Mouse (Mus musculus) ovary, adult 18-20 months (tissue): ENCODE measurements around the gene Tigar.

Experiments
- DNase-seq: peaks from one replicate; pipeline ENCODE4 v3.0.0; 2022; ENCODE audit warnings: low spot score, mixed read lengths

Tigar gene

DNA sequence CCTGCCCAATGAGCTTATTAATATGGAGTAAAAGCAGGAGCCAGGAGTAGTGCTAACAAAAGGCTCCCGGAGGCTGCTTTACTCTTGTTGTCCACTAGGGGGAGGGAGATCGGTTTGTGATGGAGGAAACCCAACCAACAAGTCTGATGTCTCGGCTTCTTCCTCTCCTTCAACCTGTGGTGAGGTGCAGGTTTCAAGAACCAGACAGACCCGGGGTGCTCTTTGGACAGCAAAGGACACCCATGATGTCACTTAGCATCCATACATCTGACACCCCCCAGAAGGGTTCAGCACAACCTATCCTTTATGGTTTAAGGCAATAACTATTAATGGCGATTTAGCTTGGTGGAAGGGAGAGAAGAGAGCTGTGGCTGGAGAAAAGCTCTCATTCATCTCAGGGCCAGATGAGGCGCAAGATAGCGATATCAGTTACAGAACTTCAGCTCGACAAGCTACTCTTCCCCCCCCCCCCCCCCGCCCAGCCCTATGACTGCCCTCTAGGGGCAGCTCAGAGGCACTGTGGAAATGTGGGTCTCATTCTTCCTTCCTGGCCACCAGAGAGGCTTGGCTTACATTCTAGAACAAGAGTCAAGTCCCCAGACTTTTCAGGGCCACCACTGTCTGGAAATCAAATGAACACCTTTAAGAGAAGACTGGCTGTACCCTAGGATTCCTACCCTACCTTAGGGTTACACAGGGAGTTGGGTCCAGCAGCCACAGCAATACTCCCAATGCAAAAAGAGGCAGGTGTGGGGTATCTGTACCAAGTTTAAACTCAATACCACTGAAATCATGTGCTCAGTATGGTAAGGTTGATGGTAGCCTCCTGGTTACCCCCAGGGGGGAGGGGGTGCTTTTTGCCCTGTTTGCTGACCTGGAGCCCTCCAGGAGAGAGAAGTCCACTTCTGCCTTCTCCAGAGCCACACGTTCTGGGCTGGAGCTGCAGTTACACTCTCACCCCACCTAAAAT, 33.1 kb upstream of the Tigar start:
- no peak for DNase-seq

DNA sequence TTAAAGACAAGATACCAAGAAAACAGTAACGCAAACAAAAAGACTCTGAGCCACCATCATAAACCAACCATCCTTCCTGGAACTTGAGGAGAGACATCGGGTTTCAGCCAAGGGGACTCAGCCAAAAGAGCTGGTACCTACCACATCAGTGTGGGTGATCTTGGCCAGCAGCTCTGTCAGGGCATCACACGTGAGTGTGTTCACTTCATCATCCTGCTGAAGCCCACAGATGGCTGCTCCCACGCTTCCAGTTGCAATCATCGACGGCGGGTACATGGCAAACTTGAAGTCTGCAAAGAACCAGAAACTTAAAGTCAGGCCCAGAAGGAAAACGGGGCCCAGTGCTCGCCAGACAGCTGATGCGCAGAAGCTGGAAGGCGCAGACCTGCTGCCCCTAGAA, 29.6 kb upstream of the Tigar start:
- no peak for DNase-seq

- no peak for DNase-seq
Measured at GRCm38 (mm10) chr6:127133433-127134245, 24.3 kb upstream of the Tigar start.

DNA sequence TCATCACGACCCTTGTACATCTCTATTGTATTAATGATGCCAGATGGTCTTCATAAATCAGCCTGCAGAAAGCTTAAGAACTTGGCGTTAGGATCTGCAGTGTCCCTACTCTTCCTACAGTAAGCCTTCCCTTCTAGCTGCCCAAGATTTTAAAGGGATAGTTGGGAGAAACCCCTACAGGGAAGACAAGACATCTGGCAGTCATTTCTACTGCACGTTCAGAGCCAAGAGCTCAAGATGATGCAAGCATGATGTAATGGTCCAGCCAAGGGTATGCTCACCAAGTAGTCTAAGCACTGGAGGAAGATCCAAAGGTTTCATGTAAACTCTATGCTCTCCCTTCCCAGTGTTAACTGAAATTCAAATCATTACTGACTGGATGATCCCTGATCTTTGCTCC, 23.4 kb upstream of the Tigar start:
- DNase-seq = no peak

DNA sequence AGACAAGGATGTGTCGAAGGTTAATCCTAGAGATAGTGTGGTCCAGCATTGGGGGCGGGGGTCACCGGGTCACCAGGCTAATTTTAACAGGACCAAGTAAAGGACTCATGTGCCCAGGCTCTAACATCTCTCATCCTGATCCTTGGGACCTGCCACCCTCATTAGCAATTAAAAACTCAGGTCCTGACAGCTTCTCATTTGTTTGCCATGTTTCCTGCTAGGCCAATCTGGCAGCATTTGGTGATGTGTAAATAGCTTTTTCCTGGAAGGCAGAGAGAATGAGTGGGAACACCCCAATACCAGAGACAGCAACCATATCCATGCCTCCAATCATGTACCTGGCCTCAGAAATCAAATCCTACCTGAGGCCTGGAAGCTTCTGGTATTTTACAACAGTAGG, 22.6 kb upstream of the Tigar start:
- DNase-seq = no peak

- DNase-seq = no peak
Measured at GRCm38 (mm10) chr6:127130377-127130776, 21.0 kb upstream of the Tigar start.

GRCm38 (mm10) chr6:127129659-127130058, 20.3 kb upstream of the Tigar start:
- DNase-seq = no peak

DNA sequence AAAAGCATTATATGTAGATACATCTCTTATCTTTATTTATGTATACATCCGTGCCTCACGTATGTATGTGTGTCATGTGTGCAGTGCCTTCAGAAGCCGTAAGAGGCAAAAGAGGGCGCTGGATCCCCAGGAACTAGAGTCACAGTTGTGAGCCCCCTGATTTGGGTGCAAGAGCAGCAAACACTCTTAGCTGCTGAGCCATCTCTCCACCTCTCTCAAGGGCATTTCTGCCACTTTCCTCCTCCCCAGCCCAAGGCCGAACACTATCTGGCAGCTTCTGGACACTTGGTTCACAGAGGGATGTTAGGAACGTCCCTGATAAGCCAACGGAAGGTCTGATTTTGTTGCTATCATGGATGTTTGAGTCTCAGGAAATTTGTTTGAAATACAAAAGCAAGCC, 14.1 kb upstream of the Tigar start:
- DNase-seq = peak; percentile 65

DNA sequence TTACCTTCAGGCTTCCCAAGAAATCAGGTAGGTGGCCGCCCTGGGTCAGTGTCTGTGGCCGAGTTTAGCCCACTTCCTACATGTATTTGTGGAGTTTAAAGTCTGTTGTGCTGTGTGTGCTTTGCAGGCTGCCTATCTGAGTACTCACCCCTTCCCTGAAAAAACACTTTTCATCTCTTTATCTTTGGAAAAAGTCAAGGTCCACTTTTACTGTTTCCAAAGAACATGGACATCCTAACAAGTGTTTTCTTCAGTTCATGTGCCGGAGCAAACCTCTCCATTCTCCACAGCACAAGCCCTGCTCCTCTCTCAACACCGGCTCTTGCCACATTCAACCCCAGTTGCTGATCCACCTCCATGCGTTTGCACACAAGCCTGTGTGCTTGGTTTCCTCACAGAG, 13.6 kb upstream of the Tigar start:
- no peak for DNase-seq

DNA sequence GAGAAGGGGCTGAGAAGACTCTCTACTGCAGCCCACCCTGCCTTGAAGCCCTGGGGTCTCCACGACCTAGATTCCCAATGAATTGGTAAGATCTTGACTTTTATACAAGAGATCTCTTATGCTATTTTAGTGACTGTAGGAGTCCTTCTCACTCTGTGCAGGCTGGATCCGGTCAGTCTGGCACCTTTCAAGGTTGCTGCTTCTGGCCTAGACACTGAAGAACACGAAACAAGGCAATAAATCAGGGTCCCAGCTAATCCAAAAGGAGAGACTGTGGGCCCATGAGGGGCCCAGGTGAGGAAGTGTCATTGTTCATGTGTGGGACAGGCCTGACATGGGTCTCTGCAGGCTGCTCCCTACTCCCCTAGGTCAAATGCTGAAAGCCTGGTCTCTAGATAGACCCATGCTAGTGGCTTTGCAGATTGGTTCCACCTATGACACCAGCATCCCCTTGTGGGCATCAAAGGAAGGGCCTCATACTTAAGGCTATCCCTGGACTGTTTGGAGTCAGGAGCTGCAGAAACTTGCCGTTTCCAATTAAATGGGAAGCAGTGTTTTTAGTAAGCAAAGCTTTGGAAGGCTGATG, 13.0 kb upstream of the Tigar start:
- DNase-seq = peak; percentile 14

DNA sequence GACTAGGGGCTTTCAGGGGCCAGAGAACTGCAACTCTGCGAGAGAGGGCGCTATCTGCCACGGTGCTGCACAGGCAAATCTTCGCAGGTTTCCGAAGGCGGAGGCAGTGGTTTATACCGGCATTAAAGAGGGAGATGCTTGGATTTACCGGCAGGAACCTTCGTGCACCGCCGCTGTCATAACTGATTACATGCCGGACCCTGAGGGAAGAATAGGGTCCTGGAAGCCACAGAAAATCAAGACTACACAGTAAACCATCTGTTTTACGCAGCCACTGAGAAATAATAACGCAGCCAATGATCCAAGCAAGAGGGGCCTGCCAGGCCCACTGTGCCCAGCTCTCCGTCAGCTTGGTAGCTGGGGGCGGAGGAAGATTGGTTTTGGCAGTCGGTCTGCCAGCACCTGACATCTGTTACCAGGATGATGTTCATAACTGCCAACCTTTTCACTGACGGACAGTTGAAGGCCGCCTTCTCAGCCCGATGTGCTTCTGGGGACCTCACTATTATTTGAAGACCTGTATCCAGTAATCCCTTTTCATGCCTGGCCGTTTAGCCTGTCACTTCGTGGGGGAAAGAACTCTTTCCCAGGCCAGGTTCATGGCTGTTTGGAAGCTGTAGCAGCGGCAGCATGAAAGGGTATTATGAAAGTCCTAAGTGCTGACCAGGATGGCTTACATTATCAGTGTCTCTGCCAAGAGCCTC, 5.5 kb upstream of the Tigar start:
- no peak for DNase-seq

DNA sequence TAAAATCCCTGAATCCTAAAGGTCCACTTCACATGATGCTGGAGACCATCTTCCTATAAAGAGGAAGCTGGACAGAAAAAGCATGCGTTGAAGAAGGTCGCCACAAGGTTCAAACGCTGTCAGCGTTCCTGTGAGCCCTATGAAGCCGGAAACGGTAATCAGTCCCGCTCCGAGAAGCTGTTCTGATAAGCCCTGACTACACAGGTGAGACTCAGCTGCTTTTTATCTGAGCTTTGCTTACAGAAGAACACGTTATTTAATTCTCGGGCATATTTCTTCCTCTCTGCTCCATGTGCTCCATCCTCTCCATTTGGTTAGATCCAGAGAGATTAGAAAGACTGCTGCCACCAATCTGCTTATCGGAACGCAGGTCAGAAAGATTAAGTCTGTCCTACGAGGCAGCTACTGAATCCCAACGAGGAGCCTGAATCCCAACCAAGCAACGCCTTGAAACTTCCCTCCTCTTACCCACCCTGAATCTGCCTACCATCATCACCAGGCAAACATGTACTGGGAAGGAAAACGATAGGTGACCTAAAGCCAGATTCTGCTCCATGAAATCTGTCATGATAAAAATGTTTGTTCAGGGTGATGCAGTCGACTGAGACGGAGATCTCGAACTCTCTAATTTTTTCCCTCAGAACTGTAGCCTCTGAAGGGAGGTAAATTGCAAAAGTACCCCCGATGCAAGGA, 843 bp downstream of the Tigar start:
- DNase-seq = no peak

GRCm38 (mm10) chr6:127107413-127107812, 1.9 kb downstream of the Tigar start:
- DNase-seq = no peak

- DNase-seq = no peak
Measured at GRCm38 (mm10) chr6:127106726-127107125, 2.6 kb downstream of the Tigar start.

DNA sequence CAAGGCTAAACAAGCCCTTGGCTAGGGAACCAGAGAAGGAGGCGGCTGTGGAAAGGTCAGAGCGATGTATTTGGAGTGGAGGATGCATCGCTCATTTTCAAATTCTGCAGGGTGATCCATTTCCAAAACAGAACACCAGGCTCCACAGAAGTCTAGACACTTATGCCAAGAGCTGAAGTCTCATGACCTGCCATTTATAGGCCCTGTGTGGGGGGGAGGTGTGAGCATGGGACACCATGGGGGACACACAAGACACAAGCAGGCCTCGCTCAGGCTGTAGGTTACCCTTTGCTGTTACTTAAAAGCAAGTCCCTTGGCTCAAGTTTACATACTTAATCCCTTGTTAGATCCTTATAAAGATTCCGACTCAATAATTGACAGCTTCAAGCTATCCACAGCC, 3.2 kb downstream of the Tigar start:
- no peak for DNase-seq

DNA sequence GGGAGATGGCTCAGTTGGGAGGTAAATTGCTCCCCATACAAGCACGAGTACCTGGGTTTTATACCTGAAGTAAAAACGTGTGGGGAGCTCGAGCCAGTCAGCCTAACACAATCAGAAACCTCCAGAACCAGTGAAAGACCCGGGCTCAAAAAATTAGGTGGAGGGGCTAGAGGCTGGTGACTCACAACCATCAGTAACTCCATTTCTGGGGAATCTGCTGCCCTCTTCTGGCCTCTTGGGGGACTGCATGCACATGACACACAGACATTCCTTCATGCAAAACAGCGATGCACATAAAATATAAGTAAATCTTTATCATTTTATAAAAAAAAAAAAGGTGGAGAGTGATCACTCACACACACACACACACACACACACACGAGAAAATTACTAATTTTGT, 4.2 kb downstream of the Tigar start:
- DNase-seq = no peak

DNA sequence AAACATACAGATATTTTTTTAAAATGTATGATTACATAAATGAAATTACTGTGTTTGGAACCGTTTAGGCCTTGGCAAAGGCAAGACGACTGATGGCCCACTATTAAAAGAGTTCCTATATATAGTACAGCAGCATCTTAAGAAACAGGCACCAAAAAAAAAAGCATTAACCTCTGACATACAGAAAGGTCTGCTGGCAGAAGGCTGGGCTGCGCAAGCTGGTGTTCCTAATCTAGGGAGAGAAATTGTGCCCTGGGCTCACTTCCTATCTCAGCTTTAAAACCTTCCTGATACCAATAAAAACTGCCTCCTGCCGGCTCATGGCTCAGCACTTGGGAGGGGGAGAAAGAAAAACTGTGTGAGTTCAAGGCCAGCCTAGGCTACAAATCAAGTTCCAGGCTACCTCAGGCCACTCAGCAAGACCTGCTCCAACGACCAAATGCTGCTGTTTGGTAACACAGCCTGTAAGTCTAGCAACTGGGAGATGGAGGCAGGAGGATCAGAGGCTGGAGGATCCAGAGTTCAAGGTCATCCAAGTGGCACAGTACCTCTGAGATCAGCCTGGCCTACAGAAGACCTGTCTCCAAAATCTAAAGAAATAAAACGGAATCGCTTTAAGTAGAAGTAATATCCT, 4.8 kb downstream of the Tigar start:
- no peak for DNase-seq

DNA sequence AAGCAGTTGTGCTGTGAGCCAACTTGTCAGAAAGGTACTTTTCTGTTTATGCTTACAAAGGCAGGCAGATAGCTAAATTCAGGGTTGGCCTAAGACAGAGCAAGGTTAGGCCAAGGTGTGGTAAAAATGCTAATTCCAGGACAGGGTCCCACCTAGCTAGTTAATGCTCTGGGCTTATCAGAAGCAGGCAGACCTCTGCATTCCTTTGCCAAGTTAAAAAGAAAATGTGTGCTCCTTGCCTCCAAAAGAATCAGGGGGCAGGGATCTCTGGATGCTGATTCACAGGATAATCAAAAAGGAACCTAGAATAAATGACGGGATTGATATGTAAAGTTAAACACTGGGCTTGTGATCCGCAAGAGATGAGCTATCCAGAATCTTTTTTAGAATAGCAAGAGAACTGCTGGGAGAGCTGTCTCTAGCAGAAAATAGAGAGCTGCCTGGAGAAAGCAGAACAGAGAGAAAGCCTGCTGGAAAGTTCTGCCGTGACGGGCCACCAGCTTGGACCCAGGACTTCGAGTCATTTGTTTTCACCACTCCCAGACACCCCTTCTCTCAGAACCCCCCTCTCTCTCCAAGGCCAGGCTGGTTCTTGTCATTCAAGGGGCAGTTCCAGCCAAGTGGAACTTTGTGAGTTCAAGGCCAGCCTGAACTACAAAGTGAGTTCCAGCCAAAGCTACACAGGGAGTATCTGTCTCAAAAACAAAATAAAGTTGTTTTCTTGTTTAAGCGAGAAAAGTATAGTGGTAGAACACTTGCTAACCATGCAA, 5.7 kb downstream of the Tigar start:
- peak; percentile 8 for DNase-seq

GRCm38 (mm10) chr6:127094565-127094964, 14.8 kb downstream of the Tigar start:
- DNase-seq = no peak

DNA sequence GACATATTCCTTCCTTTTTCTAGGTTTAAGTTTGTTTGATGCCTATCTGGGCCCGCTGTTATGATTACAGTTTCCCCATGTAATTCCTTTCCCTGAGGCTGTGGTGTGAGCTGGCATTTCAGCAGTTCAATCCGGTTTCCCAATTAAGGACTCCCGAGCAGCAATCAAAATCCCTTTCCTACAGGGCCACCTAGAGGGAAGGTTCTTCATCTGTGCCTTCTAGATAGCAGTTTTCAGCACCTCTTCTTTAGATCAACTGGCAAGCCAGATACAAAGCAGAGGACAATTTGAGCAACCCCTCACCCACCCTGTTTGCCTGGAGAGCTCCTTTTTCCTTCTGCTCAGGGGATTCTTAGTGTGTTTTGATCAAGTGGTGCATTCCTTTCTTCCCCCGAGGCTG, 22.6 kb downstream of the Tigar start:
- DNase-seq = no peak
